Mouse (Mus musculus): ENCODE data around the gene Pacrg. TPM values are rescaled to one million over a fixed set of nuclear protein-coding genes. Genes with fewer than 3 reads are reported as not detected.

Pacrg gene
- total and polyA plus RNA-seq, 3 experiments: not detected

DNA sequence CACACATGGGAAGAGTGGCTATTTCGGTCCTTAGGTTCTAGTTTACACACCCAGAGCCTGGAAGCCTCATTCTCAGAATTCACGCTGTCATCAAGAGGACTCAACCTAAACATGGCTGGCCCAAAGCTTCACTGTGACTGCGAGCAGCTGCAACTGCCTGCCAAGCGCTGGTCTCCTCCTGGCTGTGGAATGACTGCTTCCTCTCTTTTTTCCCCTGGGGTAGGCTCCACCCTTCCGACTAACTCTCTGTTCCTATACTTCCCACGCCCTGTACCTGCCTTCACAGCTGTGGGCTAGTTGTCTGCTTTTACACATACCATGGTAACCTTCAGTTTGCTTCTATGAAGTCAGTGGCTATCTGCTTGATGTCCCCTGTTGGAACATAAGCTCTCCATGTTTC lies 453.6 kb downstream of the Pacrg start:
- Histone ChIP-seq H3K27me3 (replicated peaks) (no peaks in the 10 kb centered on the region), H3K4me3 (replicated peaks in 1 of 3; ENCODE audit: low read depth in 2 of 3, low read length in 2 of 3, poor library complexity in 1 of 3) (no peak overlapping the region), H3K9me3 (replicated peaks; ENCODE audit: low read length) (no peaks in the 10 kb centered on the region), H3K79me2 (replicated peaks; ENCODE audit: control insufficient read depth, extremely low read depth, insufficient read depth, poor library complexity, severe bottlenecking) (no peaks in the 10 kb centered on the region), H3K4me2 (ENCODE audit: insufficient read depth, low read depth, poor library complexity, severe bottlenecking) (no peak overlapping the region), H3K36me3 (replicated peaks in 1 of 2; ENCODE audit: control insufficient read depth in 1 of 2, insufficient read depth in 1 of 2, low read length in 1 of 2) (no peaks in the 10 kb centered on the region), H3K27ac (ENCODE audit: insufficient read depth, low read depth) (no peak overlapping the region), H3K9ac (ENCODE audit: insufficient read depth, low read depth) (no peak overlapping the region), H3K4me1 (ENCODE audit: control insufficient read depth in 1 of 2, insufficient read depth in 2 of 2) (no peaks in the 10 kb centered on the region)
- in situ Hi-C loops (cut with MboI; ENCODE audit: low pct_ligation_motif_present, low pct_unique_long_range_greater_than_20kb, low sequenced_read_pairs): no loop called here
- no peak for DNase-seq (ENCODE audit: extremely low read depth)
- no peak for TF ChIP-seq MYC (IDR thresholded peaks at IDR 0.05; ENCODE audit: low read depth, low read length)
- TF ChIP-seq ELF1 (IDR thresholded peaks at IDR 0.05; ENCODE audit: low read depth, low read length): no peak
- TF ChIP-seq KAT2A (IDR thresholded peaks at IDR 0.05; ENCODE audit: insufficient replicate concordance, low read length): no peak
- no peak for TF ChIP-seq NELFE (IDR thresholded peaks at IDR 0.05; ENCODE audit: low read depth, low read length)
- no peak for TF ChIP-seq JUND (conservative IDR thresholded peaks at IDR 0.05; ENCODE audit: low read depth, low read length)
- TF ChIP-seq TBP (conservative IDR thresholded peaks at IDR 0.05; ENCODE audit: low read depth, low read length): no peak
- no peak for TF ChIP-seq USF1 (IDR thresholded peaks at IDR 0.05; ENCODE audit: low read depth, low read length)
- TF ChIP-seq EP300 (IDR thresholded peaks at IDR 0.05; ENCODE audit: low read length): no peak
- TF ChIP-seq MEF2A (IDR thresholded peaks at IDR 0.05; ENCODE audit: borderline replicate concordance, low read depth, low read length): no peak
- no peak for TF ChIP-seq PAX5 (IDR thresholded peaks at IDR 0.05; ENCODE audit: low read length)
- no peak for TF ChIP-seq MAFK (IDR thresholded peaks at IDR 0.05; ENCODE audit: insufficient replicate concordance, low read length)
- TF ChIP-seq ETS1 (conservative IDR thresholded peaks at IDR 0.05; ENCODE audit: low read depth, low read length): no peak
- no peak for TF ChIP-seq POLR2AphosphoS2 (IDR thresholded peaks at IDR 0.05; ENCODE audit: low read depth, low read length)
- TF ChIP-seq ZNF384 (IDR thresholded peaks at IDR 0.05; ENCODE audit: low read depth, low read length): no peak
- no peak for TF ChIP-seq E2F4 (IDR thresholded peaks at IDR 0.05; ENCODE audit: insufficient replicate concordance, low read depth, low read length)
- TF ChIP-seq BHLHE40 (IDR thresholded peaks at IDR 0.05; ENCODE audit: low read depth, low read length): no peak
- no peak for TF ChIP-seq CHD1 (IDR thresholded peaks at IDR 0.05; ENCODE audit: low read depth, low read length)
- TF ChIP-seq ZMIZ1 (IDR thresholded peaks at IDR 0.05; ENCODE audit: low read depth, low read length): no peak
- no peak for TF ChIP-seq POLR2A (IDR thresholded peaks at IDR 0.05; ENCODE audit: low read depth, low read length)
- dilution Hi-C loops (cut with MboI; ENCODE audit: extremely low pct_ligation_motif_present, extremely low pct_unique_long_range_greater_than_20kb, low sequenced_read_pairs): no loop called here

DNA sequence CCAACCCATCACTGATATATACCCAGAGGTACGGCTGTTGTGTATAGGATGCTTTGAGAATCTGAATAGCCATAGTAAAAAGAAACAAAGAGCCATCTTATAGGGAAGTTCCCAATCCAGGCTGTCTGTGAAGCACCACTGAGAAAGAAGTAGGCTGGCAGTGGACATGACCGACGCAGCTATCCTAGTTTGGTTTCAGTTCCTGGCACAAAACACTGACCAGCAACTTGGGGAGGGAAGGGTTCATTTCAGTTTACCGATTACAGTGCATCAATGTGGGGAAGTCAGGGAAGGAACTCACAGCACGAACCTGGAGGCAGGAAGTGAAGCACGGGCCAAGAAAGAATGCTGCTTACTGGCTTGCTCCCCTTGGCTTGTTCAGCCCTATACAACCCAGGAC lies 456.7 kb downstream of the Pacrg start:
- H3K4me2 ChIP-seq (ENCODE audit: insufficient read depth, low read depth, poor library complexity, severe bottlenecking): no peak overlapping the region
- no peak overlapping the region for H3K4me3 ChIP-seq (replicated peaks in 1 of 3; ENCODE audit: low read depth in 2 of 3, low read length in 2 of 3, poor library complexity in 1 of 3)
- no peak for TF ChIP-seq POLR2A (IDR thresholded peaks at IDR 0.05; ENCODE audit: low read depth, low read length)
- no peak for TF ChIP-seq UBTF (IDR thresholded peaks at IDR 0.05; ENCODE audit: low read depth, low read length)
- no peak for TF ChIP-seq TCF12 (IDR thresholded peaks at IDR 0.05; ENCODE audit: low read depth, low read length)
- TF ChIP-seq USF1 (IDR thresholded peaks at IDR 0.05; ENCODE audit: low read depth, low read length): no peak
- TF ChIP-seq MYC (IDR thresholded peaks at IDR 0.05; ENCODE audit: low read depth, low read length): no peak
- TF ChIP-seq MXI1 (IDR thresholded peaks at IDR 0.05; ENCODE audit: low read depth, low read length): no peak
- TF ChIP-seq IRF4 (IDR thresholded peaks at IDR 0.05; ENCODE audit: low read depth, low read length): no peak
- TF ChIP-seq ZKSCAN1 (IDR thresholded peaks at IDR 0.05; ENCODE audit: borderline replicate concordance, low read depth, low read length): no peak
- no peak for TF ChIP-seq NELFE (IDR thresholded peaks at IDR 0.05; ENCODE audit: low read depth, low read length)
- no peak for TF ChIP-seq ETS1 (conservative IDR thresholded peaks at IDR 0.05; ENCODE audit: low read depth, low read length)
- no peak for TF ChIP-seq MAFK (IDR thresholded peaks at IDR 0.05; ENCODE audit: insufficient replicate concordance, low read length)
- no peak for TF ChIP-seq CHD2 (IDR thresholded peaks at IDR 0.05; ENCODE audit: low read length)
- no peak for TF ChIP-seq RCOR1 (conservative IDR thresholded peaks at IDR 0.05; ENCODE audit: low read depth, low read length)
- no peak for TF ChIP-seq ZC3H11A (IDR thresholded peaks at IDR 0.05; ENCODE audit: low read depth, low read length)
- TF ChIP-seq PAX5 (IDR thresholded peaks at IDR 0.05; ENCODE audit: low read length): no peak
- TF ChIP-seq POLR2AphosphoS2 (IDR thresholded peaks at IDR 0.05; ENCODE audit: low read depth, low read length): no peak
- TF ChIP-seq SMC3 (IDR thresholded peaks at IDR 0.05; ENCODE audit: low read depth, low read length): no peak
- no peak for TF ChIP-seq JUND (conservative IDR thresholded peaks at IDR 0.05; ENCODE audit: low read depth, low read length)
- no peak for TF ChIP-seq E2F4 (IDR thresholded peaks at IDR 0.05; ENCODE audit: insufficient replicate concordance, low read depth, low read length)
- no peak for TF ChIP-seq GABPA (IDR thresholded peaks at IDR 0.05; ENCODE audit: insufficient replicate concordance, low read depth, low read length)
- H3K79me2 ChIP-seq (replicated peaks; ENCODE audit: control insufficient read depth, extremely low read depth, insufficient read depth, poor library complexity, severe bottlenecking): no peaks in the 10 kb centered on the region
- H3K4me1 ChIP-seq (ENCODE audit: control insufficient read depth in 1 of 2, insufficient read depth in 2 of 2): no peaks in the 10 kb centered on the region
- in situ Hi-C loops (cut with MboI; ENCODE audit: low pct_ligation_motif_present, low pct_unique_long_range_greater_than_20kb, low sequenced_read_pairs) (no loop called here), dilution Hi-C loops (cut with MboI; ENCODE audit: extremely low pct_ligation_motif_present, extremely low pct_unique_long_range_greater_than_20kb, low sequenced_read_pairs) (no loop called here)
- H3K9me3 ChIP-seq (replicated peaks; ENCODE audit: low read length): no peaks in the 10 kb centered on the region
- H3K36me3 ChIP-seq (replicated peaks in 1 of 2; ENCODE audit: control insufficient read depth in 1 of 2, insufficient read depth in 1 of 2, low read length in 1 of 2): no peaks in the 10 kb centered on the region
- H3K27ac ChIP-seq (ENCODE audit: insufficient read depth, low read depth): no peak overlapping the region
- H3K9ac ChIP-seq (ENCODE audit: insufficient read depth, low read depth): no peak overlapping the region
- no peak for DNase-seq (ENCODE audit: extremely low read depth)
- H3K27me3 ChIP-seq (replicated peaks): no peaks in the 10 kb centered on the region
